ENCODE assay signal across 7 mouse cellular contexts in genomic region chr9:108826700-108827340, GRCm38 (mm10). TPM values are rescaled to one million over a fixed set of nuclear protein-coding genes. Genes with fewer than 3 reads are reported as not detected.
A peak's percentile ranks its signal among the peaks of the same experiment; 100 is the strongest.
DNase-seq lines count a peak whose midpoint lies in the region; ATAC-seq and TF ChIP-seq lines count a peak whose summit lies in the region.

No protein-coding gene starts in this region.

- no peak overlapping the region for H3K27ac ChIP-seq in limb, embryonic 14.5 days (replicated peaks; ENCODE audit: low read depth, low read length)
- H3K27ac ChIP-seq in midbrain, embryonic 14.5 days (replicated peaks; ENCODE audit: low read depth, low read length): peak overlapping the region; percentile 89

- peaks cover 9% of the 10 kb centered on the region for H3K4me1 ChIP-seq in limb, embryonic 14.5 days (ENCODE audit: control insufficient read depth, insufficient read depth, low read length)
- peaks cover 45% of the 10 kb centered on the region for H3K4me1 ChIP-seq in midbrain, embryonic 14.5 days (ENCODE audit: control insufficient read depth, insufficient read depth, low read length)

- H3K9me3 ChIP-seq in limb, embryonic 14.5 days (ENCODE audit: control insufficient read depth, low read length): no peaks in the 10 kb centered on the region
- no peaks in the 10 kb centered on the region for H3K9me3 ChIP-seq in midbrain, embryonic 14.5 days (ENCODE audit: control insufficient read depth, low read length)

- H3K36me3 ChIP-seq in limb, embryonic 14.5 days (ENCODE audit: control insufficient read depth, insufficient read depth, low read length): no peaks in the 10 kb centered on the region
- H3K36me3 ChIP-seq in midbrain, embryonic 14.5 days (ENCODE audit: control insufficient read depth, insufficient read depth, low read length): peaks cover 37% of the 10 kb centered on the region

- H3K27me3 ChIP-seq in limb, embryonic 14.5 days (ENCODE audit: control insufficient read depth, insufficient read depth, low read length): peaks cover 88% of the 10 kb centered on the region
- H3K27me3 ChIP-seq in midbrain, embryonic 14.5 days (ENCODE audit: control insufficient read depth, insufficient read depth, low read length): peaks cover 16% of the 10 kb centered on the region

- H3K4me2 ChIP-seq in limb, embryonic 14.5 days (replicated peaks; ENCODE audit: low read depth, low read length, severe bottlenecking): peak overlapping the region; percentile 75
- H3K4me2 ChIP-seq in midbrain, embryonic 14.5 days (ENCODE audit: low read length): peak overlapping the region; percentile 78

- WGBS in limb, embryonic 14.5 days: 4% methylated on average over 38 of the region's 39 CpGs
- 1% methylated on average over 39 of the region's 39 CpGs for WGBS in midbrain, embryonic 14.5 days

- peak; percentile 77 for ATAC-seq in common myeloid progenitor, adult 5-6 weeks (replicated peaks; ENCODE audit: low read depth, poor library complexity, severe bottlenecking)
- peak; percentile 61; the same call in 1 of the 2 replicates for ATAC-seq in limb, embryonic 14.5 days (ENCODE audit: low FRiP score, low read depth)
- ATAC-seq in midbrain, embryonic 14.5 days (ENCODE audit: low FRiP score, low TSS enrichment): no peak

- no peak overlapping the region for H3K9ac ChIP-seq in limb, embryonic 14.5 days (ENCODE audit: low read depth, low read length, severe bottlenecking)
- H3K9ac ChIP-seq in midbrain, embryonic 14.5 days (replicated peaks; ENCODE audit: low read length): peak overlapping the region; percentile 81

- no peak for TF ChIP-seq POLR2A in limb, embryonic 14.5 days (IDR thresholded peaks at IDR 0.05; ENCODE audit: borderline replicate concordance, extremely low read depth, insufficient read depth, insufficient read length)

- H3K4me3 ChIP-seq in limb, embryonic 14.5 days (replicated peaks; ENCODE audit: low read length): peak overlapping the region; percentile 40
- peak overlapping the region; percentile 72 for H3K4me3 ChIP-seq in midbrain, embryonic 14.5 days (replicated peaks; ENCODE audit: low read depth, low read length)

- peak; percentile 84 for DNase-seq in adrenal gland, adult 2 months
- peak; percentile 49 for DNase-seq in gastrocnemius, postnatal 25 days
- DNase-seq in induced T-regulatory cell, adult 2 months (ENCODE audit: low read depth): peak; percentile 86
- peak; percentile 25 for DNase-seq in limb, embryonic 14.5 days (ENCODE audit: low spot score)
- DNase-seq in midbrain, embryonic 14.5 days: peak; percentile 84
- DNase-seq in spleen, adult 12 weeks (ENCODE audit: low spot score): peak; percentile 57

RNA-seq across cellular contexts. Expression of gene Celsr3, which starts 0.7 kb away (rescaled TPM):
- 1 to 10 TPM; 2.2 to 2.3 TPM for total RNA-seq in adrenal gland, adult 2 months (2021)
- 4.9 and 7.2 TPM in 2 replicates for polyA plus RNA-seq in adrenal gland, adult 2 months (2012; rRNA removed)
- 0.10 and 0.23 TPM in 2 replicates for total RNA-seq in common myeloid progenitor, adult 5-6 weeks (2017)
- under 1 TPM in 1 of 2 experiments, not detected in 1; 0.03 TPM for total RNA-seq in gastrocnemius, postnatal 25 days (2021)
- polyA plus RNA-seq in limb, embryonic 14.5 days (2012; rRNA removed): 0.36 and 0.37 TPM in 2 replicates
- polyA plus RNA-seq in limb, embryonic 14.5 days (2014; fragmentation: Nextera tagmentation; extraction: Ambion mirVana): 0.07 and 0.12 TPM in 2 replicates
- 19.5 and 20.7 TPM in 2 replicates for polyA plus RNA-seq in midbrain, embryonic 14.5 days (2014; fragmentation: Nextera tagmentation; extraction: Ambion mirVana)

RNA-seq across cellular contexts. Expression of gene Nckipsd, which starts 18.7 kb away (rescaled TPM):
- total RNA-seq in adrenal gland, adult 2 months (2021): 10 to 100 TPM; 11.1 to 12.0 TPM
- polyA plus RNA-seq in adrenal gland, adult 2 months (2012; rRNA removed): 43.1 and 54.5 TPM in 2 replicates
- total RNA-seq in common myeloid progenitor, adult 5-6 weeks (2017): 1.6 and 6.1 TPM in 2 replicates
- 1 to 10 TPM; 3.8 TPM for total RNA-seq in gastrocnemius, postnatal 25 days (2021)
- polyA plus RNA-seq in limb, embryonic 14.5 days (2012; rRNA removed): 24.0 and 30.1 TPM in 2 replicates
- polyA plus RNA-seq in limb, embryonic 14.5 days (2014; fragmentation: Nextera tagmentation; extraction: Ambion mirVana): 14.0 and 17.2 TPM in 2 replicates
- polyA plus RNA-seq in midbrain, embryonic 14.5 days (2014; fragmentation: Nextera tagmentation; extraction: Ambion mirVana): 24.3 and 27.4 TPM in 2 replicates

RNA-seq across cellular contexts. Expression of gene Slc26a6, which starts 26.3 kb away (rescaled TPM):
- total RNA-seq in adrenal gland, adult 2 months (2021): 10 to 100 TPM; 10.1 to 11.7 TPM
- 10.1 and 11.2 TPM in 2 replicates for polyA plus RNA-seq in adrenal gland, adult 2 months (2012; rRNA removed)
- 1.3 and 1.8 TPM in 2 replicates for total RNA-seq in common myeloid progenitor, adult 5-6 weeks (2017)
- total RNA-seq in gastrocnemius, postnatal 25 days (2021): 10 to 100 TPM; 12.0 to 16.7 TPM
- 28.8 and 35.8 TPM in 2 replicates for polyA plus RNA-seq in limb, embryonic 14.5 days (2012; rRNA removed)
- polyA plus RNA-seq in limb, embryonic 14.5 days (2014; fragmentation: Nextera tagmentation; extraction: Ambion mirVana): 14.5 and 21.5 TPM in 2 replicates
- polyA plus RNA-seq in midbrain, embryonic 14.5 days (2014; fragmentation: Nextera tagmentation; extraction: Ambion mirVana): 16.6 and 18.2 TPM in 2 replicates

RNA-seq across cellular contexts. Expression of gene Ip6k2, which starts 43.2 kb away (rescaled TPM):
- total RNA-seq in adrenal gland, adult 2 months (2021): 10 to 100 TPM; 82.9 to 85.9 TPM
- 73.4 and 92.1 TPM in 2 replicates for polyA plus RNA-seq in adrenal gland, adult 2 months (2012; rRNA removed)
- total RNA-seq in common myeloid progenitor, adult 5-6 weeks (2017): 52.2 and 57.5 TPM in 2 replicates
- 10 to 100 TPM; 14.6 to 17.8 TPM for total RNA-seq in gastrocnemius, postnatal 25 days (2021)
- 265 and 285 TPM in 2 replicates for polyA plus RNA-seq in limb, embryonic 14.5 days (2012; rRNA removed)
- polyA plus RNA-seq in limb, embryonic 14.5 days (2014; fragmentation: Nextera tagmentation; extraction: Ambion mirVana): 119 and 126 TPM in 2 replicates
- polyA plus RNA-seq in midbrain, embryonic 14.5 days (2014; fragmentation: Nextera tagmentation; extraction: Ambion mirVana): 256 and 286 TPM in 2 replicates

Comparison
In these comparisons a context has a peak if more than half of its experiments do, and no peak if none do; other contexts are left out.
1. DNase-seq: peak in every context shown above with its lines; median percentile 86 in induced T-regulatory cell, adult 2 months; 84 in adrenal gland, adult 2 months; 84 in midbrain, embryonic 14.5 days; 57 in spleen, adult 12 weeks; 49 in gastrocnemius, postnatal 25 days; 25 in limb, embryonic 14.5 days.